Mouse (Mus musculus) thymus, postnatal 0 days (tissue): Measurements from ENCODE around the gene Eno2. TPM values are rescaled to one million over a fixed set of nuclear protein-coding genes. Genes with fewer than 3 reads are reported as not detected.
"Not testable (repeated sequence)": the region's sequence is repeated elsewhere in the genome, so short reads cannot be mapped to it uniquely, and the experiment has no call there.

ENCODE experiments used
- DNase-seq: peaks from one replicate; pipeline ENCODE4 v3.0.0-alpha.2; 2015; ENCODE audit warnings: low spot score
- polyA plus RNA-seq: library from polyadenylated mRNA; unstranded; fragments of >200 nt; fragmentation: Nextera tagmentation; extraction: Ambion mirVana; gene quantifications from 2 replicates; pipeline ENCODE4 v1.2.1, GENCODE M21; 2015

Eno2 gene
- polyA plus RNA-seq, 1 experiment from 2014 or later: 3.8 TPM

GRCm38 (mm10) chr6:124806446-124807140, 37.1 kb upstream of the Eno2 start:
- no peak for DNase-seq

- DNase-seq: peak; percentile 83
Measured at GRCm38 (mm10) chr6:124805341-124806321, 36.2 kb upstream of the Eno2 start.

GRCm38 (mm10) chr6:124804341-124804740, 34.9 kb upstream of the Eno2 start:
- DNase-seq: no peak

- not testable (repeated sequence) for DNase-seq
Measured at GRCm38 (mm10) chr6:124803691-124804090, 34.2 kb upstream of the Eno2 start.

GRCm38 (mm10) chr6:124803061-124803460, 33.6 kb upstream of the Eno2 start:
- no peak for DNase-seq

- peak; percentile 42 for DNase-seq
Measured at GRCm38 (mm10) chr6:124802400-124802799, 32.9 kb upstream of the Eno2 start.

- DNase-seq: no peak
Measured at GRCm38 (mm10) chr6:124796200-124796599, 26.7 kb upstream of the Eno2 start.

GRCm38 (mm10) chr6:124795781-124796180, 26.3 kb upstream of the Eno2 start:
- DNase-seq: no peak

GRCm38 (mm10) chr6:124791911-124792310, 22.4 kb upstream of the Eno2 start:
- DNase-seq: no peak

GRCm38 (mm10) chr6:124790121-124790520, 20.6 kb upstream of the Eno2 start:
- DNase-seq: no peak

- DNase-seq: no peak
Measured at GRCm38 (mm10) chr6:124789519-124789918, 20.0 kb upstream of the Eno2 start.

- DNase-seq: no peak
Measured at GRCm38 (mm10) chr6:124787722-124788121, 18.2 kb upstream of the Eno2 start.

GRCm38 (mm10) chr6:124786756-124787420, 17.4 kb upstream of the Eno2 start:
- DNase-seq: no peak

GRCm38 (mm10) chr6:124782436-124782835, 13.0 kb upstream of the Eno2 start:
- DNase-seq: peak; percentile 40

- DNase-seq: no peak
Measured at GRCm38 (mm10) chr6:124780917-124781316, 11.4 kb upstream of the Eno2 start.

GRCm38 (mm10) chr6:124779984-124780416, 10.5 kb upstream of the Eno2 start:
- DNase-seq: no peak

- DNase-seq: peak; percentile 88
Measured at GRCm38 (mm10) chr6:124779222-124779983, 9.9 kb upstream of the Eno2 start, which contains the start of gene Lrrc23. Gene Lrrc23, minus strand, starts transcription at chr6:124779727.

GRCm38 (mm10) chr6:124770511-124770910, 1.0 kb upstream of the Eno2 start:
- DNase-seq: no peak

GRCm38 (mm10) chr6:124770013-124770412, 540 bp upstream of the Eno2 start:
- DNase-seq: no peak

GRCm38 (mm10) chr6:124768704-124769044, 799 bp downstream of the Eno2 start:
- DNase-seq: no peak
